Mouse (Mus musculus): ENCODE results near the gene Tbrg1.

Gene Tbrg1

GRCm38 (mm10) chr9:37656931-37657481, at the start of gene Tbrg1:
Gene Tbrg1, minus strand, starts transcription at chr9:37657312.
- DNase-seq, result peak; percentile 58

DNA sequence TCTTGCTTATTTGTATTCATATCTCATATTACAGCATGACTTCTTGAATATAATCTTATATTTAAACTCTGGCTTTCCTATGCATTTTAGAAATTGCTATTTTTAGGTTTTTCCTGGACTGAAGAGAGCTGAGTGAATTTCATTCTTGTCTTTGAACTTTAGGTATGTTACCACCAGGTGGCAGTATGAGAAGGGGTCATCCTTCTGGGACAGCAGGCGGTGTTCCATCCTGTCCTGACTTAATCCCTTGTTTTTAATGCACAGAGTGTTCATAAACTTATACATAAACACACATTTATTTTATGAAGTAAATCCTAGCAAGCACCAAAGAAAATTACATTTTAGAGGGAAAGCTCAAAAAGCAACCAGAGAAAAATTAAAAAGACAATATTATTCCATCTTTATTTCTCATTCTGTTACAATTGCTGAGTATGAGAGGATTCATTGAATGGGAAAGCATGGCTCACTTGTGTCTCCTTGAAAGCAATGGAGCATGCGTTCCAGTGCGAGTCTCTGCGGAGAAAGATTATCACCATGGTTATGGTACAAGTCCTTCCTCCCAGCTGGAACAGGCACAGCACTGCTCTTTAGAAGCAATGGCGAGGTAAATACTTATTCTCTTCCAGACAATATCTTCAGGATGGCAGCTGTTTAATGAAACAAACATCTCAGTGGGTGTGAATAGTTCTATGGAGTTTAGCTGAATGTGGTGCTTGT, 33.0 kb upstream of the Tbrg1 start:
- DNase-seq, result no peak

DNA sequence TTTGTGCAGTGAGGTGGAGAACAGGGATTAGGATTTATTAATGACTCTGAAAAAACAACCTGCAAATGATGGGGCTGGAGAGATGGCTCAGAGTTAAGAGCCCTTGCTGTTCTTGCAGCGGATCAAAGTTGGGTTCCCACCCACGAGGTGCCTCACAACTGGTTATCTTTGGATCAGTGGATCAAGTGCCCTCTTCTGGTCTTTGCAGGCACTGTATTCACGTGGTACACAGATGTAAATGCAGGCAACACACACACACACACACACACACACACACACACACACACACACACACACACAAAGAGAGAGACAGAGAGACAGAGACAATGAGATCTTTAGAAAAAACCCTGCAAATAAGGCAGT, 30.8 kb upstream of the Tbrg1 start:
- no peak for DNase-seq

- DNase-seq, result no peak
These were observed 30.3 kb upstream of the Tbrg1 start for GRCm38 (mm10) chr9:37687288-37687940.

- no peak for DNase-seq
These were observed 24.0 kb upstream of the Tbrg1 start for GRCm38 (mm10) chr9:37681123-37681522.

DNA sequence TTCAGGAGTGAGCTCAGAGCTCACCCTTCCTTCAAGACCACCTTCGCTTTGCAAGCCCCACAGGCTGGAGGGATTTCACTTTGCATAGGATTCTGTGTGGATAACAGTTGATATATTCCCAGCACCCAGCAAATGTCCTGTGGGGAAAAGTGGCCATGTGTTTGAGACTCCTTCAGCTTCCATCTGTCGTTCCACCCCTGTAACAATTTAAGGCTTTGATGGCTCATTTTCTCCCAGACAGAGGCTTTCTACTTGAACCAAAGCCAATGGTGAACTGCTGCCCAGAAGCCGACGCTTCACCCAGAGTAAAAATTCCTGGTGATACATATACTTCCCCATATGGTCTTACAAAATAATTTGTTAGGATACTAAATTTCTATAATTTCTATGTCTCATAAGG, 18.2 kb upstream of the Tbrg1 start:
- no peak for DNase-seq

GRCm38 (mm10) chr9:37670261-37670660, 13.1 kb upstream of the Tbrg1 start:
- no peak for DNase-seq

GRCm38 (mm10) chr9:37669678-37670077, 12.6 kb upstream of the Tbrg1 start:
- no peak for DNase-seq

GRCm38 (mm10) chr9:37669115-37669514, 12.0 kb upstream of the Tbrg1 start, which contains the start of gene Panx3:
Gene Panx3, minus strand, starts transcription at chr9:37669235.
- DNase-seq, result no peak

DNA sequence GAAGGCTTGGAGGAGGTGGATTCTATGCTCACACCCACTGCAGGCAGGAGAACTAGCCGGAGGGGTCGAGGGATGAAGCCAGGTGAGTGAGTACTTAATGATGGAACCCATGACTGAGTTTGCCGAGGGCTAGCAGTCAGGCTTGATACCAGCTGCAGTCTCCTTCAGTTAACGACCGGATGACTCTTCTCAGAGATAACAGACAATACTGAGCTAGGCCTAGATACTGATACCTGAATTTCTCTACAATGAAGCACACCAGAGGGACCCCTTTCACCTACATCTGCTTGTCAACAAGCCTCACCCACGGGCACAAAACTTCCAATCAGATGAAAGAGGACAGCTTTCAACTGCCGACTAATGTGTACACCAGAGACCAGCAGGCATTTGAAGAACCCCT, 8.9 kb upstream of the Tbrg1 start:
- DNase-seq, result no peak

GRCm38 (mm10) chr9:37664604-37665003, 7.5 kb upstream of the Tbrg1 start:
- no peak for DNase-seq

DNA sequence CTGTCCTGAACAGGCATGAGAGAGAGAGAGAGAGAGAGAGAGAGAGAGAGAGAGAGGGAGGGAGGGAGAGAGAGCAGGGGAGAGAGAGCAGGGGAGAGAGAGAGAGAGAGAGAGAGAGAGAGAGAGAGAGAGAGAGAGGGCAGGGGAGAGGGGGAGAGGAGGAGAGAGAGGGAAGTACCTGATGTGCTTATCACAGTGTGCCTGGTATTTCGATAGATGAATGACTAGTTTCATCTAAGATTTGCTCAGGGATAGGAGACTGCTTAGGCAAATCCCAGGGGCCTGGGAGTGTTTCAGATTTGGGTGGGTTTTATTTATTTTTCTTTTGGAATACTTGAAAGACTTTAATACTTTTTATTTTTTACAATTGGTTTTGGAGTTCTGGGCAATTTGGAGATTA, 6.1 kb upstream of the Tbrg1 start:
- no peak for DNase-seq

DNA sequence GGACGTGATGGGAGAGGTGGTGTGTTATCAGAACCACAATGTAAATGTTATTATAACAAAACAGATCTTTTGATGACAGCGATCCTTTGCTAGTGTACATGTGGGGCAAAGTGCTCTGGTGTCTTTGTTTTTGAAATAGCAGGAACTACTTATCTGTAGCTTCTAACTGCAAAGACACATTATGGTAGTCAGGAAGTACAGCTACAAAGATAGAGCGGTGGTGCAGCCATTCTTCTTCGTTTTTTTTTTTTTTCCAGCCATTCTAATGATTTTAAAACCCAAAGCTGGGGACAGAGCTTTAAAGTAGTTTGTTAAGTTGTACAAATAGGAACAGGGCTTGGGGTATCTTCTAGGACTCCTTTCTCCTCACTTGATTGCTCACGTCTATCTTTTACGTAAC, 2.3 kb upstream of the Tbrg1 start:
- DNase-seq, result no peak

DNA sequence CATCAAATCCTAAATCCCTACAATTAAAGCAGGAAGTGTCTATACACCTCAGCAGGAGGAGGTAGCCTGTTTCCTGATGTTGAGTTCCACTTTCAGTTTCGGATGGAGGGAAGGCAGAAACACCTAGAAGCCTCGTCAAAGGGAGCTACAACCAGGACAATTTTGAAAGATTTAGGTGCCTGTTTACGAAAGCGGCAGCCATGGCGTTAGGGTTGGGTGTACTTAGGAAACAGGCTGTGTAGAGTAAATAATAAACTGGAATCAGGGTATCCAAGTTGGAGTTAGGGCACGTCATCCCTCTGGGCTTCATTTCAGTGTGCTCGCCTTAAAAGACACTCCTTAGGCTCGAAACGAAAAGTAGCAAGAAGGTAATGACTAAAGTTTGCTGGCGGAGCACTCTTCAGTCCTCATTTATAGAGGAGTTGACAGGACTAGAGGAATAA, 652 bp downstream of the Tbrg1 start:
- no peak for DNase-seq

- no peak for DNase-seq
These were observed 1.2 kb downstream of the Tbrg1 start for GRCm38 (mm10) chr9:37655961-37656360.

DNA sequence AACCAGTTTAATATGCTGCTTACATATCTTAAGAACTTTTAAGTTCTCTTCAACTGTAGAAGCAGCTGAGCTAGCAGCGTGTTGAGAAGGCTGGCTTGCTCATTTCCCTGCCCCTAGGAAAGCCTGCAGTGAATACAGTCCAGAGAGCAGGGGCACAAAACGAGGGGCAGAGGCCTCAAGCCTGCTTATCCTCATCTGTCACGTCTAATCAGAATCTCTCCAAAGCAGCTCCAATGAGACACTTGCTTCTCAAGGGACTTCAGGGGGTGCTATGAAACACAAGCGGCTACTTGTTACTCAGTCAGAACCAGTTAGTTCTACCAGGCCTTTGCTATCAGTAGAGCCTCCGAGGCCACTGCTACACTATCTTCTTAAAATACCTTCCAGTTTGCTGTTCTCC, 3.3 kb downstream of the Tbrg1 start:
- DNase-seq, result no peak

DNA sequence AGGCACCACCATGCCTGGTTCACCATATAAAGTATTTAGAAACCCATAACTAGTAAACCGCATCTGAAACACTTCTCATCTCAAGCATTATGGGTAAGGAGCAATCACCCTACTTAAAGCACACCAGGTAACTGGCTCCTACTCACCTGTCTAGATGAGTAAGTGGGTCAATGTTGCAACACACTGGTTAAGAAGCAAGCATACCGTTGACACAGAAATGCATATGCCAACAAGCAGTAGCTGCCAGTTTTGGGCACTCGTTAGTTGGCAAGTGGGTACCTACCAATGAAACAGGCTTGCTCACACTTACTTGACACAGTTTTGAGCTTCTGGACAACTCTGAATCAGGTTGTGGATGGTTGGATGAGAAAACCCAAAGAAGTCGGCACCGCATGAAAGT, 6.5 kb downstream of the Tbrg1 start:
- DNase-seq, result no peak

DNA sequence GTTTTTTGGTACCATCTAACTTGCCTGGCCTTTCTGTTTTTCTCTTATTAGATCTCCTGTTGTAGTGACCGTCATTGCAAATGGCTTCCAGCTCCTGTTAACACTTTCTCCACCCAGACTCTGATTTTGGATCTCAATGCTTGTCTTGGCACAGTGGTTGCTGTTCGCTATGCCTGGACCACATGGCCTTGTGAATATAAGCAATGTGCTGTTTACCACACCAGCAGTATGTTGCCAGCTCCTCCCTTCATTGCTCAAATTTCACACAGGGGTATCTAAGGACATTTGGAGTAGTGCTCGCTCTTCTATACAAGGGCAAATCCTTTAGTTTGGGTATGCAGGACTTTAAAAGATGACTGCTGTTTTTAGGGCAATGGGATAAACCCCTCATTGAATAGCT, 10.9 kb downstream of the Tbrg1 start:
- DNase-seq, result no peak

DNA sequence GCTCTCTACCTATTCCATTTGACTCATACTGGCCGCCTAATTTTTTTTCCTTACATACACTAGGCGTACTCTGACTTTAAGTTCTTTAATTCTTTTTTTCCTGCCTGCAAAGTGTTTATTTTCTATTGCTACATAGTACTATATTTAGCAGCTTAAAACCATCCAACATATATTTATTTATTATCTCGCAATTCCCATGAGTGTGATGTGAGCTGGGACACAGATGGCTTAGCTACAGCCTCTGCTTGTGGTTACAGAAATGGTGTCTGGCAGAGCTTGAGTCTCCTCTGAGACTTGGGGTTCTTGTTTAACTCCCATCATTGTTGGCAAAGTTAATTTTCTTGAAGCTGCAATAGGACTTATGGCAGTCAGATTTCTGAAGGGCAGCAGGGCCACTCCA, 18.4 kb downstream of the Tbrg1 start:
- DNase-seq, result no peak

GRCm38 (mm10) chr9:37636800-37637542, 20.1 kb downstream of the Tbrg1 start:
- DNase-seq, result no peak

GRCm38 (mm10) chr9:37636335-37636734, 20.8 kb downstream of the Tbrg1 start:
- DNase-seq, result peak; percentile 49

DNA sequence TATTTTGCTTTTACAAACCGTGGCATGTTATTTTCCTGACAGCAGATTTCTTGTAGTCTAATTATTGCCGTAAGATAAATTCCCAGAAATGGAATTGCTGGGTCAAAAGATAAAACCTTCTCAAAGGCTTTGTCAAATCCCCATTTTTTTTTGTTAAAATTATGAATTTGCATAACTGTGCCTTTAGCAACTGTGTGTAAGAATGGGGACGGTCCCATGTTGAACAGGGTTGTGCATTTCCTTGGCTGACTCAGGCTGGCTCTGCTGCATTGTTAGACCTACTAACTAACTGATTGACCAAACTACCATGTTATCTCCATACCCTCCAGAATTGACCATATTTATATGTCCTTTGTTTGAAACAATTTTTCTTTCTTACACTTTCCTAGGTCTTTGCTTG, 22.8 kb downstream of the Tbrg1 start:
- no peak for DNase-seq

DNA sequence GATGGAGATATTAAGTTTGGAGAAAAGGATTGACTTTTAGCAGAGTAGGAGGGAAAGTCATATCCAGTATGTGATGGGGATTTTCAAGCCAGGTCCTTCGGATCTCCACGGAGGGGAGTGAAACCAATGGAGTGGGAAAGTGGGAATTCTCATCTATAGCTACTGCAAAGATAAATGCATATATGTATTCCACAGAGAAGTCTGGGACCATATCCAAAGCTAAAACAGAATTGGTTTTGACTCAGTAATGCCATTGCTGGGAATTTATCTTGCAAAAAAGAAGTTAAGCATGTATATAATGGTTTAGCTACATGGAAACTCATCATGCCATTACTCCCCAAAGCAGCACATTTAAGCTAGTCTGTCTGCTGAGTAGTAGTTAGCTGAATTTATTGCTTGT, 24.8 kb downstream of the Tbrg1 start:
- no peak for DNase-seq

GRCm38 (mm10) chr9:37629941-37630340, 27.2 kb downstream of the Tbrg1 start:
- no peak for DNase-seq

Measured in cerebellum, adult 11 months (tissue).